Mouse (Mus musculus) cortical plate, adult 2 months (tissue): ENCODE results near the gene Nrg4.

ENCODE experiments used
- CTCF ChIP-seq: fragments of 200-500 bp; IDR thresholded peaks from 2 replicates; pipeline ENCODE4 v1.5.1; 2011; ENCODE audit warnings: mild to moderate bottlenecking, control low read depth, low read length; ENCODE audit not compliant: insufficient read depth; ENCODE audit errors: extremely low read depth
- POLR2A ChIP-seq: fragments of 200-500 bp; IDR thresholded peaks from 2 replicates; pipeline ENCODE4 v1.6.1; 2011; ENCODE audit warnings: mild to moderate bottlenecking, low read length, control low read depth; ENCODE audit not compliant: insufficient read depth; ENCODE audit errors: extremely low read depth

- no peak for TF ChIP-seq CTCF
- no peak for TF ChIP-seq POLR2A
These were observed 111.6 kb downstream of the Nrg4 start for GRCm38 (mm10) chr9:55215056-55215455.
